ENCODE assay signal across 34 mouse cellular contexts in the genomic region with DNA sequence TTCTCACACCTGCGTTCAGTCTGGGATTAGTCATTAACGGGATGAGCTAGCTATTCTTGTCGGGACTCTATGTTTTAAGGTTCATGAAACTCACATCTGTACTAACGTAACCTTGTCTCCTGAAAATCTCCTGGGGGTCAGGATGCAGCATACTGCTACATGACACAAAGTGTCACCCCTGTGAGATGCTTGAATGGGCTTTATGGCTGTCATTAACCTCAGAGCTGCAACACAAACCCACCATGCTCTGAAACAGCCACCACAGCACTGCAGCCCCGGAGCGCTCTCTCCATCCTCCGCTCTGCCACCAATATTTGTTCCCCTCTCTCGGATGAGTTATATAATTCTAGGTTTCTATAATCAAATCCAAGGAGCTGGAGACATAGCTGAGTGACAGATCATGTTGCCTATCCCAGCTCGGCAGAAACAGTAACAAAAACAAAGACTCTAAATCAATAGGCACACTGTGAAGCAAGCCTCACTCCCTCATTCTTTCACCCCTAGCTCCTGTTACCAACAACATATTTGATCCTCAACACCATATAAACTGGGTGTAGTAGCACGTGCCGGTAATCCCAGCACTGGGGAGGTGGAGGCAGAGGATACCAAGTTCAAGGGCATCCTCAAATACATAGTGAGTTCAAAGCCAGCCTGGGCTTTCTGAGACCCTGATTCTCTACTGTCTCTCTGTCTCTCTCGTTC. TPM values are rescaled to one million over a fixed set of nuclear protein-coding genes. Genes with fewer than 3 reads are reported as not detected.
"Had no signal": no experiment of that assay in that cellular context is flagged by ENCODE, and none has a peak within 500 bp of the region (broad histone marks: within the 10 kb centered on the region; RNA-seq: fewer than 3 reads in every experiment).

No protein-coding gene starts in this region.

- H3K4me1 ChIP-seq: embryonic facial prominence, embryonic 12.5 days; embryonic facial prominence, embryonic 13.5 days; embryonic facial prominence, embryonic 15.5 days; forebrain, embryonic 12.5 days; forebrain, embryonic 15.5 days had no signal

- H3K9me3 ChIP-seq: embryonic facial prominence, embryonic 10.5 days; embryonic facial prominence, embryonic 12.5 days; embryonic facial prominence, embryonic 13.5 days; embryonic facial prominence, embryonic 15.5 days; forebrain, embryonic 10.5 days; forebrain, embryonic 12.5 days; forebrain, embryonic 13.5 days; forebrain, embryonic 15.5 days had no signal

- H3K27me3 ChIP-seq: embryonic facial prominence, embryonic 12.5 days; embryonic facial prominence, embryonic 13.5 days; embryonic facial prominence, embryonic 15.5 days; forebrain, embryonic 12.5 days; forebrain, embryonic 13.5 days; forebrain, embryonic 15.5 days had no signal

- H3K9ac ChIP-seq: embryonic facial prominence, embryonic 12.5 days; embryonic facial prominence, embryonic 13.5 days; embryonic facial prominence, embryonic 15.5 days; forebrain, embryonic 12.5 days; forebrain, embryonic 13.5 days; forebrain, embryonic 15.5 days; forebrain, postnatal 0 days had no signal

- ATAC-seq: forebrain, embryonic 13.5 days; forebrain, embryonic 14.5 days; forebrain, embryonic 15.5 days; forebrain, embryonic 16.5 days; forebrain, postnatal 0 days had no signal

- H3K36me3 ChIP-seq: embryonic facial prominence, embryonic 10.5 days; embryonic facial prominence, embryonic 12.5 days; embryonic facial prominence, embryonic 13.5 days; embryonic facial prominence, embryonic 15.5 days; forebrain, embryonic 10.5 days; forebrain, embryonic 12.5 days; forebrain, embryonic 15.5 days had no signal

- H3K27ac ChIP-seq: embryonic facial prominence, embryonic 10.5 days; embryonic facial prominence, embryonic 12.5 days; embryonic facial prominence, embryonic 13.5 days; embryonic facial prominence, embryonic 15.5 days; forebrain, embryonic 10.5 days; forebrain, embryonic 12.5 days; forebrain, embryonic 13.5 days; forebrain, embryonic 15.5 days; gastrocnemius, adult 2 months had no signal

- H3K4me3 ChIP-seq: embryonic facial prominence, embryonic 10.5 days; embryonic facial prominence, embryonic 12.5 days; embryonic facial prominence, embryonic 13.5 days; embryonic facial prominence, embryonic 15.5 days; erythroblast, embryonic 14.5 days; forebrain, embryonic 10.5 days; forebrain, embryonic 12.5 days; forebrain, embryonic 13.5 days; forebrain, embryonic 15.5 days; gastrocnemius, adult 2 months had no signal

- H3K4me2 ChIP-seq: embryonic facial prominence, embryonic 12.5 days; embryonic facial prominence, embryonic 13.5 days; embryonic facial prominence, embryonic 15.5 days; forebrain, embryonic 12.5 days; forebrain, embryonic 13.5 days; forebrain, embryonic 15.5 days had no signal

- DNase-seq: cerebellum, adult 18-20 months; cerebellum, adult 2 months; cerebellum, adult 8-10 months; cerebellum, adult 9-10 months; cerebellum, adult 9-11 months; cerebellum, postnatal 10 days; cerebellum, postnatal 14 days; cerebellum, postnatal 25 days; cerebellum, postnatal 36 days; embryo, embryonic 11 days; forebrain, postnatal 0 days; gastrocnemius, adult 2 months; gastrocnemius, postnatal 10 days; gastrocnemius, postnatal 14 days; gastrocnemius, postnatal 25 days; gastrocnemius, postnatal 36 days; heart, adult 11 months had no signal

RNA-seq across cellular contexts. Expression of gene Gm14214, which starts 50.8 kb away (rescaled TPM):
- polyA plus RNA-seq: cerebellum, adult 2 months; cortical plate, adult 2 months; embryonic facial prominence, embryonic 10.5 days; embryonic facial prominence, embryonic 11.5 days; embryonic facial prominence, embryonic 12.5 days; embryonic facial prominence, embryonic 13.5 days; embryonic facial prominence, embryonic 14.5 days; embryonic facial prominence, embryonic 15.5 days; erythroblast, embryonic 14.5 days; forebrain, embryonic 10.5 days; forebrain, embryonic 11.5 days; forebrain, embryonic 12.5 days; forebrain, embryonic 13.5 days; forebrain, embryonic 14.5 days; forebrain, embryonic 15.5 days; forebrain, embryonic 16.5 days; forebrain, postnatal 0 days; frontal cortex, adult 2 months; gonadal fat pad, adult 2 months had no signal
